Mouse (Mus musculus) cerebellum, adult 2 months (tissue): ENCODE data around the gene Faah. TPM values are rescaled to one million over a fixed set of nuclear protein-coding genes. Genes with fewer than 3 reads are reported as not detected.

Experiments used
- DNase-seq, 2 experiments: peaks; one replicate each; pipeline ENCODE4 v3.0.0; 2021
- H3K27ac ChIP-seq: fragments of 200-500 bp; 2 replicates; pipeline ENCODE4 v1.5.1; 2012; ENCODE audit warnings: low read length, control low read depth, inconsistent platforms; ENCODE audit not compliant: insufficient read depth
- H3K27me3 ChIP-seq: fragments of 200-500 bp; 2 replicates; pipeline ENCODE4 v1.6.1; 2012; ENCODE audit warnings: inconsistent platforms, mild to moderate bottlenecking, low read length, moderate library complexity; ENCODE audit not compliant: control insufficient read depth, insufficient read depth
- H3K4me1 ChIP-seq: fragments of 200-500 bp; 2 replicates; pipeline ENCODE4 v1.6.1; 2011; ENCODE audit warnings: low read length; ENCODE audit not compliant: control insufficient read depth, insufficient read depth
- H3K4me3 ChIP-seq: fragments of 200-500 bp; replicated peaks from 2 replicates; pipeline ENCODE3; 2011; ENCODE audit warnings: mild to moderate bottlenecking, low read depth, low read length, control low read depth; ENCODE audit not compliant: insufficient read depth
- CTCF ChIP-seq: fragments of 200-500 bp; IDR thresholded peaks from 2 replicates; pipeline ENCODE4 v1.5.1; 2011; ENCODE audit warnings: low read depth, mild to moderate bottlenecking, control low read depth, low read length, moderate library complexity, borderline replicate concordance; ENCODE audit not compliant: insufficient read depth
- POLR2A ChIP-seq: fragments of 200-500 bp; IDR thresholded peaks from 2 replicates; pipeline ENCODE4 v1.6.1; 2011; ENCODE audit warnings: low read length, control low read depth, borderline replicate concordance; ENCODE audit not compliant: insufficient read depth
- WGBS: fragments of 180-500 bp; shearing (Covaris S2); methylation state at CpG from one replicate; pipeline ENCODE4 v1.1.7; 2018; 5-methylcytosine and 5-hydroxymethylcytosine counted together
- polyA plus RNA-seq: library from polyadenylated mRNA; depleted of rRNA; stranded (reverse); fragments of >200 nt; gene quantifications from 2 replicates; pipeline ENCODE4 v1.2.3, GENCODE M21; 2012

The Faah gene
- polyA plus RNA-seq, 1 experiment = 61.8 TPM

DNA sequence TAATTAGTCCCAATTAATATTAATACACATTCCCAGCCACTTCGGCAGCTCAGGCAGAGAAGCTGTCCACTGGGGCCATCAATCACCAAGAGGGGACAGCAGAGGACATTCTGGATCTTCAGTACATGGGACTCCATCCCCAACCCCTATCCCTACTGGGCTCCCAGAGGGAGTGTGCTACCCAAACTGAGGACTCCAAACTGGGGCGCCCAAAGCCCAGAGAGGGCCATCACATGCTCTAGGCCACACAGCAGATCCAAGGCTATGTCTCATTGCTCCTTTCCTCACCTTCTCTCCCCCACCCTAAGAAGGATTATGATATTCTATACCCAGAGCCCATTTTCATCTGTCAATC is 22.4 kb downstream of the Faah start:
- DNase-seq = no peak
- Histone ChIP-seq H3K4me3 (no peak overlapping the region), H3K27me3 (no peaks in the 10 kb centered on the region), H3K4me1 (no peaks in the 10 kb centered on the region), H3K27ac (no peak overlapping the region)
- no peak for TF ChIP-seq POLR2A
- no peak for TF ChIP-seq CTCF
- 62% methylated on average over 2 of the region's 2 CpGs for WGBS

GRCm38 (mm10) chr4:115994662-115995375 is 22.9 kb downstream of the Faah start:
- WGBS = 84% methylated on average over 16 of the region's 16 CpGs
- H3K27me3 ChIP-seq = no peaks in the 10 kb centered on the region
- DNase-seq = no peak
- H3K4me3 ChIP-seq = no peak overlapping the region
- H3K4me1 ChIP-seq = no peaks in the 10 kb centered on the region
- no peak overlapping the region for H3K27ac ChIP-seq
- no peak for TF ChIP-seq POLR2A
- no peak for TF ChIP-seq CTCF

- Histone ChIP-seq H3K4me1 (no peaks in the 10 kb centered on the region), H3K27me3 (no peaks in the 10 kb centered on the region; the same call in 1 of the 2 replicates), H3K27ac (no peak overlapping the region), H3K4me3 (no peak overlapping the region)
- 72% methylated on average over 7 of the region's 7 CpGs for WGBS
- DNase-seq = no peak
- TF ChIP-seq POLR2A (no peak), CTCF (no peak)
Observed at GRCm38 (mm10) chr4:115989382-115989781, 28.3 kb downstream of the Faah start.

DNA sequence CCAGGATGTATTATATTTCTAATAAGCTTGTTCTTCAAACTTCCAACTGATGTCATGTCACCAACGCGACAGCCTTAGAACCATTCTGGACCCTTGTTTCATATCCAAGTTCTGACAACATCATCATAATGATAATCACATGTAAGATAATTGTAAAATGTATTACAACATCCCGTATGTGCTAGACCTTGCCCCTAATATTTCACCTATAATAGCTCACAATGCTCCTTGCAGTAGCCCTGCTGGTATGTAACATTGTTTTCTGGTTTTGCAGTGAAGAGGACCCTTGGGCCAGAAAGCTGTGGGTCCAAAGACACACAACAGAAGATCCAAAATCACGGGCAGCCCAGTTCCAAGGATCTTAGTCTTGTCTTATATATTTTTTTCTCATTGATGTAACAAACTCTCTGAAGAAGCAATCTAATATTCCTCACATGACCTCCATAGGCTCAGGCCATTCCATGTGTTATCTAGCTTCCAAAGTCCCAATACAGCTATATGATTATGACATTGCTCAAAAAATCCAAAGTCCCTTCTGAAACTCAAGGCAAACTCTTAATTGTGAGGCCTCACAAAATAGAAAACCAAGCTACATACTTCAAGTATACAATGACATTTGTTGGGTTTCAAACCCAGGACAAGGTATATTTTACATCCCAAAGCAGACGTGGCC is 29.7 kb downstream of the Faah start:
- no peak overlapping the region for H3K4me3 ChIP-seq
- TF ChIP-seq POLR2A (no peak), CTCF (no peak)
- H3K27ac ChIP-seq = no peak overlapping the region
- DNase-seq = no peak
- WGBS = 86% methylated on average over 5 of the region's 5 CpGs
- no peaks in the 10 kb centered on the region for H3K4me1 ChIP-seq
- H3K27me3 ChIP-seq = no peaks in the 10 kb centered on the region; the same call in 1 of the 2 replicates

DNA sequence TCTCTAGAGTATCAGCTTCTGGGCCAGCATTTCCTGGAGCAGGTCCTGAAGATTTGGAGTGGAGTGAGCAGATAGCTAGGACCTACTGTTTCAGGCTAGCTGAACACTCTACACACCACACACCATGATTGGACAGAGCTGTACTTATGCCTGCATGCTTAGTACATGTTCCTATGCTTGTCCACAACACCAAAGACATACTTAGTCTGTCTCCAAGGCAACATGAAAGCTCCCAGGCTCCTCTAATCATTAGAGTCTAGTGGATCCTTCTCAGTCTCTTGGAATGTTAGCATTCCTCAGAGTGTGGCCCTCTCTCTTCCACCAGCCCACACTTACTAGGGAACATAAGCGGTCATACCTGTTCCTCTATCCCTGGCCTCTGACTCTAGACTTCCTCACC is 30.3 kb downstream of the Faah start:
- no peaks in the 10 kb centered on the region; the same call in 1 of the 2 replicates for H3K27me3 ChIP-seq
- WGBS = 86% methylated on average over 1 of the region's 1 CpGs

DNA sequence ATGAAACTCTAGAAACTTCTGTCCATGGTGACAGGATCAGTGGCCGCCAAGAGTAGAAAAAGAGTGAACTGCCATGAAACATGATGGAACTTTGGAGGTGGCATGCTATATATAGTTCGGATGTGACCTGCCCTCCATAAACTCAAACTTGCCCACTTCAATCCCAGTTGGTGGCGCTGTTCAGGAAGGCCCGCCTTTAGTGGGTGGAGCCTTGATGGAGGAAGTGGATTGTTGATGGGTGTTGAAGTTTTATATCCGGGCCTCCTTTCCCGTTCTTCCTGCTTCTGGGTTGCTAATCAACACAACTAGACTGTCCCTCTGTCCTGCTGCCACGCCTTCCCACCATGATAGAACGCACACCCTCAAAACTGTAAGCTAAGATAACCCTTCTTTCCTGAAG is 32.8 kb downstream of the Faah start:
- Histone ChIP-seq H3K4me3 (no peak overlapping the region), H3K4me1 (no peaks in the 10 kb centered on the region), H3K27me3 (no peaks in the 10 kb centered on the region; the same call in 1 of the 2 replicates), H3K27ac (no peak overlapping the region)
- TF ChIP-seq POLR2A = no peak
- TF ChIP-seq CTCF = no peak
- WGBS = 62% methylated on average over 8 of the region's 8 CpGs
- DNase-seq = no peak

More for the DNA sequence above, 30.3 kb downstream of the Faah start:
- DNase-seq = no peak
- no peaks in the 10 kb centered on the region for H3K4me1 ChIP-seq
- H3K4me3 ChIP-seq = no peak overlapping the region
- no peak overlapping the region for H3K27ac ChIP-seq
- TF ChIP-seq CTCF = no peak
- TF ChIP-seq POLR2A = no peak

DNA sequence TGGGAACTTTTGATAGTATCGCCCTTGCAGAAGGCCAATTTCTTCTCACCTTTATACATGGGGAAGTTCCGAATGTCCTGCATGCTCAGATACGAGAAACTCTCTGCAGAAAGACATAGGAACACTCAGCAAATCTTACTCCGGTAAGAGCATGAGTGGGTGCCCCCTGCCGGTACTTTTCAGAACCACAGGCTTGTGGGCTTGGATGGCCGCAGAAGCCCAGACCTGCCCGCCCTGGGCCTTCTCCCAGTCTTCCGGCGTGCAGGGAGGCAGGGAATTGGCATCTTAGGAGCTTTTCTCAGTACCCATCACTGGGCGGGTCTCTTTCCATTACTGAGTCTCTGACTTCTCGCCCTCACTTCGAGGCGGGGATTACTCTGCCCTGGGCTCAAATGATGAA is 33.6 kb downstream of the Faah start:
- Histone ChIP-seq H3K4me1 (no peaks in the 10 kb centered on the region), H3K4me3 (no peak overlapping the region), H3K27me3 (peaks cover 3% of the 10 kb centered on the region; the same call in 1 of the 2 replicates), H3K27ac (no peak overlapping the region)
- DNase-seq = peak; percentile 74 to 86
- 2% methylated on average over 13 of the region's 13 CpGs for WGBS
- TF ChIP-seq CTCF (peak; percentile 74), POLR2A (no peak)

- TF ChIP-seq CTCF (peak; percentile 94), POLR2A (no peak)
- Histone ChIP-seq H3K27ac (no peak overlapping the region), H3K4me1 (no peaks in the 10 kb centered on the region), H3K27me3 (peaks cover 3% of the 10 kb centered on the region; the same call in 1 of the 2 replicates), H3K4me3 (no peak overlapping the region)
- DNase-seq = peak; percentile 55 to 68
- WGBS = 2% methylated on average over 8 of the region's 8 CpGs
Observed at GRCm38 (mm10) chr4:115980676-115981075, 37.0 kb downstream of the Faah start.
